In the genomic region with DNA sequence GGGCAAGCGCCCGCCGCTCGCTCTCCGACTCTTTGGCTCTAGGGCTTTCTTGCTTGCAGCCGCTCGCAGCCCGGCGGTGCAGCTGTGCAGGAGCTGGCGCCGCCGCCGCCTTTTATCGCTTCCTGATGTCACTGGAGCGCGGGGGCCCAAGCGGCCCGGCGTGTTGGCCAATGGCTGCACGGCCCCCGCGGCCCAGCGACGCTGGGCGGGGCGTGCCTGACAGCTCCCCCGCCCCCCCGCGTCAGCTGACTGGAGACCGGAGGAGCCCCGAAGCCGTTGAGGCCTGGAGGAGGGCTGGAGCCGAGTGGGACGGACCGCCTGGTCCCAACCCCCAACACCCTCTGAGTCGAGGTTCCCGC, we compare ENCODE assay signal across 8 mouse cellular contexts. TPM values are rescaled to one million over a fixed set of nuclear protein-coding genes. Genes with fewer than 3 reads are reported as not detected.
DNase-seq lines count a peak whose midpoint lies in the region; ATAC-seq and TF ChIP-seq lines count a peak whose summit lies in the region.

A gene (minus strand): TSS at position 86 of the 359 bp plus-strand sequence.

- no peak within 1 kb of the TSS for H3K27ac ChIP-seq in cerebellum, adult 2 months (ENCODE audit: insufficient read depth, low read length)
- peak within 1 kb of the TSS; percentile 73 for H3K27ac ChIP-seq in lung, embryonic 14.5 days (ENCODE audit: low read depth)
- peak within 1 kb of the TSS; percentile 80 for H3K27ac ChIP-seq in neural tube, embryonic 15.5 days (replicated peaks)

- H3K4me2 ChIP-seq in lung, embryonic 14.5 days = peak within 1 kb of the TSS; percentile 94
- H3K4me2 ChIP-seq in neural tube, embryonic 15.5 days = peak within 1 kb of the TSS; percentile 98

- peak within 1 kb of the TSS; percentile 59 for H3K9ac ChIP-seq in lung, embryonic 14.5 days
- peak within 1 kb of the TSS; percentile 67 for H3K9ac ChIP-seq in neural tube, embryonic 15.5 days (replicated peaks)

- H3K9me3 ChIP-seq in G1E (replicated peaks) = peaks cover 87% of the 10 kb centered on the region
- H3K9me3 ChIP-seq in lung, embryonic 14.5 days (ENCODE audit: low read depth, low read length) = no peaks in the 10 kb centered on the region
- no peaks in the 10 kb centered on the region for H3K9me3 ChIP-seq in neural tube, embryonic 15.5 days (replicated peaks)

- DNase-seq in G1E (ENCODE audit: low spot score) = no peak
- DNase-seq in cerebellum, adult 2 months = peak; percentile 45 to 59
- DNase-seq in layer of hippocampus, adult 9-10 months (ENCODE audit: low spot score) = peak; percentile 53
- peak; percentile 96 for DNase-seq in lung, embryonic 14.5 days
- peak; percentile 88 to 90 for DNase-seq in thymus, adult 18-20 months

- H3K27me3 ChIP-seq in G1E (ENCODE audit: insufficient read depth, low read length) = no peaks in the 10 kb centered on the region; the same call in 1 of the 2 replicates
- peaks cover 3% of the 10 kb centered on the region; the same call in 1 of the 2 replicates for H3K27me3 ChIP-seq in cerebellum, adult 2 months (ENCODE audit: control insufficient read depth, insufficient read depth, low read length)
- peaks cover 81% of the 10 kb centered on the region for H3K27me3 ChIP-seq in lung, embryonic 14.5 days (ENCODE audit: insufficient read depth, low read length)
- H3K27me3 ChIP-seq in neural tube, embryonic 15.5 days (replicated peaks) = peaks cover 59% of the 10 kb centered on the region

- no peaks in the 10 kb centered on the region for H3K4me1 ChIP-seq in G1E (ENCODE audit: insufficient read depth, low read depth, low read length)
- no peaks in the 10 kb centered on the region for H3K4me1 ChIP-seq in cerebellum, adult 2 months (ENCODE audit: control insufficient read depth, insufficient read depth, low read length)
- peaks cover 6% of the 10 kb centered on the region; the same call in 1 of the 2 replicates for H3K4me1 ChIP-seq in lung, embryonic 14.5 days (ENCODE audit: insufficient read depth)
- H3K4me1 ChIP-seq in neural tube, embryonic 15.5 days = peaks cover 60% of the 10 kb centered on the region

- no peaks in the 10 kb centered on the region for H3K36me3 ChIP-seq in G1E (replicated peaks)
- H3K36me3 ChIP-seq in lung, embryonic 14.5 days (ENCODE audit: insufficient read depth) = no peaks in the 10 kb centered on the region
- H3K36me3 ChIP-seq in neural tube, embryonic 15.5 days = no peaks in the 10 kb centered on the region

- ATAC-seq in G1E (ENCODE audit: extremely low read depth, insufficient number of reproducible peaks, low FRiP score, poor library complexity, severe bottlenecking) = no peak
- ATAC-seq in frontal cortex, adult (ENCODE audit: low TSS enrichment) = peak; percentile 72
- ATAC-seq in hematopoietic stem cell, adult 5-6 weeks (replicated peaks in 1 of 2; ENCODE audit: insufficient read depth in 1 of 2, low FRiP score in 2 of 2, low TSS enrichment in 1 of 2, low read depth in 1 of 2, poor library complexity in 2 of 2, severe bottlenecking in 2 of 2) = peak; percentile 28 to 54; a peak in 3 of 4 replicates
- peak; percentile 94 for ATAC-seq in lung, embryonic 14.5 days (ENCODE audit: insufficient read depth)
- ATAC-seq in neural tube, embryonic 15.5 days (ENCODE audit: low FRiP score) = peak; percentile 90

- TF ChIP-seq CTCF in G1E (IDR thresholded peaks at IDR 0.05; ENCODE audit: low read depth, low read length) = no peak
- TF ChIP-seq CTCF in cerebellum, adult 2 months (IDR thresholded peaks at IDR 0.05; ENCODE audit: borderline replicate concordance, insufficient read depth, low read depth, low read length) = no peak
- TF ChIP-seq CTCF in lung, embryonic 14.5 days (IDR thresholded peaks at IDR 0.05; ENCODE audit: low read depth) = no peak

- peak within 1 kb of the TSS; percentile 45; the same call in 1 of the 2 replicates for H3K4me3 ChIP-seq in G1E (ENCODE audit: low read depth, low read length)
- H3K4me3 ChIP-seq in cerebellum, adult 2 months (replicated peaks; ENCODE audit: insufficient read depth, low read depth, low read length) = peak within 1 kb of the TSS; percentile 13
- H3K4me3 ChIP-seq in lung, embryonic 14.5 days (ENCODE audit: low read depth, low read length) = peak within 1 kb of the TSS; percentile 52
- H3K4me3 ChIP-seq in neural tube, embryonic 15.5 days (replicated peaks) = peak within 1 kb of the TSS; percentile 57

- under 1% methylated on average over 37 of the region's 37 CpGs for WGBS in cerebellum, adult 2 months
- under 1% methylated on average over 37 of the region's 37 CpGs for WGBS in lung, embryonic 14.5 days
- WGBS in neural tube, embryonic 15.5 days = 0% methylated on average over 36 of the region's 37 CpGs

- peak; percentile 28; the same call in 1 of the 2 replicates for TF ChIP-seq POLR2A in cerebellum, adult 2 months (IDR thresholded peaks at IDR 0.05; ENCODE audit: borderline replicate concordance, insufficient read depth, low read length)

RNA-seq across cellular contexts. Expression of the gene that starts here (rescaled TPM):
- total RNA-seq in G1E (2014; fragmentation: Nextera tagmentation) (not detected in 2 replicates), G1E (2017) (0.05 TPM in 1 of 2 replicates, not detected in the other)
- polyA plus RNA-seq in G1E (2012) = not detected in 2 replicates
- 2.7 and 4.3 TPM in 2 replicates for polyA plus RNA-seq in cerebellum, adult 2 months (2012; rRNA removed)
- total RNA-seq in hematopoietic stem cell, adult 5-6 weeks (2017) = 0.56 and 1.5 TPM in 2 replicates
- polyA plus RNA-seq in lung, embryonic 14.5 days (2014; fragmentation: Nextera tagmentation; extraction: Ambion mirVana) = 2.8 and 3.4 TPM in 2 replicates
- 20.1 and 22.9 TPM in 2 replicates for polyA plus RNA-seq in neural tube, embryonic 15.5 days (2015; fragmentation: Nextera tagmentation; extraction: Ambion mirVana)
